Mouse (Mus musculus) stomach, postnatal 0 days (tissue): ENCODE data around the gene Rtl9. TPM values are rescaled to one million over a fixed set of nuclear protein-coding genes. Genes with fewer than 3 reads are reported as not detected.

Experiments used
- ATAC-seq: fragments of 200-750 bp; cut with Nextera tagmentation; 2 replicates; pipeline ENCODE4 v1.8.0; 2017; ENCODE audit not compliant: low FRiP score, low TSS enrichment
- DNase-seq: peaks from one replicate; pipeline ENCODE4 v3.0.0-alpha.2; 2016; ENCODE audit warnings: low spot score
- H3K27ac ChIP-seq: fragments of 300-500 bp; sonication (generic); replicated peaks from 2 replicates; pipeline ENCODE4 v1.5.1; 2014; ENCODE audit warnings: mild to moderate bottlenecking, control low read depth
- H3K27me3 ChIP-seq: fragments of 300-500 bp; sonication (generic); 2 replicates; pipeline ENCODE4 v1.6.1; 2014; ENCODE audit warnings: low read length; ENCODE audit not compliant: control insufficient read depth, insufficient read depth
- H3K36me3 ChIP-seq: fragments of 300-500 bp; sonication (generic); 2 replicates; pipeline ENCODE4 v1.6.1; 2014; ENCODE audit warnings: low read length, mixed read lengths; ENCODE audit not compliant: control insufficient read depth, insufficient read depth
- H3K4me1 ChIP-seq: fragments of 300-500 bp; sonication (generic); replicated peaks from 2 replicates; pipeline ENCODE4 v1.6.1; 2014; ENCODE audit warnings: antibody characterized with exemption; ENCODE audit not compliant: control insufficient read depth, insufficient read depth
- H3K4me2 ChIP-seq: fragments of 300-500 bp; sonication (generic); replicated peaks from 2 replicates; pipeline ENCODE4 v1.6.1; 2014; ENCODE audit warnings: low read depth, mild to moderate bottlenecking, control low read depth, moderate library complexity
- H3K4me3 ChIP-seq: fragments of 300-500 bp; sonication (generic); 2 replicates; pipeline ENCODE4 v1.5.1; 2014; ENCODE audit warnings: low read depth, low read length, control low read depth
- H3K9ac ChIP-seq: fragments of 300-500 bp; sonication (generic); 2 replicates; pipeline ENCODE4 v1.6.1; 2014; ENCODE audit warnings: mild to moderate bottlenecking, low read length, control low read depth, mixed read lengths
- H3K9me3 ChIP-seq: fragments of 300-500 bp; sonication (generic); 2 replicates; pipeline ENCODE4 v1.6.1; 2016; ENCODE audit warnings: low read length; ENCODE audit not compliant: control insufficient read depth
- CTCF ChIP-seq: IDR thresholded peaks from 2 replicates; pipeline ENCODE4 v1.5.1; 2016; ENCODE audit warnings: antibody characterized with exemption, low read depth, mild to moderate bottlenecking, moderate library complexity
- EP300 ChIP-seq: optimal IDR thresholded peaks from 2 replicates; pipeline ENCODE3; 2016; ENCODE audit warnings: antibody characterized with exemption
- WGBS: fragments of 180-500 bp; shearing (Covaris S2); extraction: QIAGEN DNeasy Blood & Tissue Kit; methylation state at CpG from one replicate; pipeline ENCODE4 v1.1.7; 2014; 5-methylcytosine and 5-hydroxymethylcytosine counted together
- polyA plus RNA-seq: library from polyadenylated mRNA; unstranded; fragments of >200 nt; fragmentation: Nextera tagmentation; extraction: Ambion mirVana; gene quantifications from 2 replicates; pipeline ENCODE4 v1.2.1, GENCODE M21; 2015

Rtl9 gene
- polyA plus RNA-seq, 1 experiment from 2014 or later, result 0.15 TPM

DNA sequence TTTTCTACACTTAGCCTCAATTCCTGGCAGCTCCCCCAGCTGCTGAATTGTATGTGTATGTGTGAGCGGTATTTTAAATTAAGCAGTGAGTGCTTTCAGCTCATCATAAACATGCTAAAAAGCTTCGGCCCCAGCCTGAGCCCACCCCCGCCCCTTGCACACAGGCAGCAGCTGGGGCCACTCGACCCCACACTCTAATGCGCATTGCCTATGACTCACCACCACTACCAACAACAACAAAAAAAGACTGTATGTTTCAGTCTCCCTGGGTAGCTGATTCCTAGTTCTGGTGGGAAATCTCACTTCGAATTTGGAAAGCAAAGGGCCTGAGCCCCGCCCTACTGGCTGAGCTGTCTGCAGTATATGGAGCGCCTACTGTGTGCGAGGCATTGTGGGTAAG lies 35.1 kb upstream of the Rtl9 start:
- peak overlapping the region; percentile 40; the same call in 1 of the 2 replicates for H3K27ac ChIP-seq

DNA sequence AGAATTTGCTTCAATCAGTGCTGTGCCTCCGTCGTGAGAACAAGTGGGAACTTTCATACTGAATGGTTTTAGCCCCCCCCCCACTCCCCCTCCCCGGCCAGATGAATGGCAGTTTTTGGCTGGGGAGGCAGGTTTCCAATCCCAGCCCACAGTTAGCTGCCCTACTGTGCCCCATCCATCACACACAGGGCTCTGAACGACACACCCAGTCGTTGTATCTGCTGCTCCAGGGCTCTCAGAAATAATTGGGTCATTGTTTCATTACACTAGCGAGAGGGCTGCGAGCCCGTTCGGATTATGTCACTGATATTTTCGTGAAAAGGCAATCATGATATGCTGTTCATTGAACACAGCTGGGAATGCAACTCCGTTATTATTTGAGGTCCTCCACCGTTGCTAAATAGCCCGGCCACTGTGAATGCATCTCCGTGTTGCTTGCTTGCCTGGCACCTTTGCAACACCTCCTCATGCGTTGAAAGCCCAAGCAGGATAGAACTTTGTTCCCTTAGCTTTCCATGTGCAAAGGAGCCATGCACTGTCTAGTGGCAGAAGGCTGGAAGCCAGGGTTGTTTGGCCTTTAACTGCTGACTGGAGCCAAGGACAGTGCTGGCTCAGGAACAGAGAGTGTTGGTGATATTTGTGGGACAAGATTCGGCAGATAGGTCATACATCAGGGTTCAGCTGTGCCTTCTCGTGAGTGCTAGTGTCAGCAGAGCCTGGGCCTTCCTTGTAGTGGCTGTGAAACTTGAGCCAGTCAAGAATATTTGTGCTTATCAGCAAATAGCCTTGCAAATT lies 32.9 kb upstream of the Rtl9 start:
- Histone ChIP-seq H3K27me3 (no peaks in the 10 kb centered on the region), H3K4me1 (no peaks in the 10 kb centered on the region), H3K9ac (no peak overlapping the region), H3K9me3 (no peaks in the 10 kb centered on the region), H3K36me3 (no peaks in the 10 kb centered on the region), H3K27ac (no peak overlapping the region; the same call in 1 of the 2 replicates), H3K4me2 (no peak overlapping the region), H3K4me3 (no peak overlapping the region)
- 0 out of 2 replicates have a peak, but pooled peaks have one; percentile 22 for ATAC-seq
- 28% methylated on average over 17 of the region's 17 CpGs for WGBS
- TF ChIP-seq CTCF (no peak), EP300 (no peak)
- DNase-seq, result no peak

More for the DNA sequence above, 35.1 kb upstream of the Rtl9 start:
- 69% methylated on average over 9 of the region's 9 CpGs for WGBS
- ATAC-seq (peak; percentile 43; the same call in 1 of the 2 replicates), DNase-seq (no peak)
- Histone ChIP-seq H3K4me1 (no peaks in the 10 kb centered on the region), H3K9ac (no peak overlapping the region), H3K9me3 (no peaks in the 10 kb centered on the region), H3K36me3 (no peaks in the 10 kb centered on the region), H3K4me3 (no peak overlapping the region), H3K4me2 (no peak overlapping the region), H3K27me3 (no peaks in the 10 kb centered on the region)
- TF ChIP-seq CTCF, result no peak
- TF ChIP-seq EP300, result no peak

DNA sequence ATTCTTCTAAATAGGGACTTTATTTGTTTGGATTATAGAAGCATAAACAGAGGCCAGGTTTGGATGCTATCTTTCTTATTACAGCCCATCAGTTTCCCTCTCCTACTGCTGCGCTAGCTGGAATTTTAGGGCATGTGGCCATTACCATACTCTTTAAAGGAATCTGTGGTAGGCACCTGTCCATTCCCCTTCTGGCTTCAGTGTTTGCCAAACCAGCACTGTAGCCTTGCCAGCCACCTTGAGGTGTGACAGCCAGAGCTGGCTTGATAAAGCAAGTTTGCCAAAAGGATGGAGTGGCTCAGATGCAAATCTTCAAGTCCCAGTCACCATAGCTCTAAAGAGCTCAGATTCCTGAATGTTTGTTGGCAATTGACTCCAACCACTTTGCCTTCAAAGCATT lies 32.3 kb upstream of the Rtl9 start:
- no peak for ATAC-seq
- 56% methylated on average over 1 of the region's 1 CpGs for WGBS
- H3K27ac ChIP-seq, result no peak overlapping the region

DNA sequence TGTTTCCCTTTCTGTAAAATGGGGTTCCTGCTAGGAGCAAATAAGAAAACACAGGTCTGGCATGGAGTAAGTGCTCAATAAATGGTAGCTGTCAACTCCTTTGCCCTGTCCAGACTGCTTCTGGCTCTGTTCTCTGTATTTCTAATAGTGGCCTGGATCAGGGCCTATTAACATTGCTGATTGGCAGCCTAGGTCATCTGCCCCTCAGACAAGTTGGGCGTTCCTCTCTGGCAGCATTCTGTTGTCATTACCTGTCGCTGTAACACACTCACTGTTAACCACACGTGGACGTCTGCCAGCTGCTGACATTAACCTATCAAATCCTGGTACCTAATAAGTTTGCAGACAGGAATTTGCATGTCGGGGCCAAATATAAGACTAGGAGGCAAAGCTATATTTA lies 31.8 kb upstream of the Rtl9 start:
- no peak for TF ChIP-seq CTCF
- TF ChIP-seq EP300, result no peak
- H3K4me3 ChIP-seq, result no peak overlapping the region
- H3K9ac ChIP-seq, result no peak overlapping the region
- no peaks in the 10 kb centered on the region for H3K9me3 ChIP-seq
- WGBS, result 48% methylated on average over 5 of the region's 5 CpGs
- H3K27ac ChIP-seq, result no peak overlapping the region
- DNase-seq, result no peak
- H3K4me2 ChIP-seq, result no peak overlapping the region
- no peaks in the 10 kb centered on the region for H3K4me1 ChIP-seq
- no peak for ATAC-seq
- H3K27me3 ChIP-seq, result no peaks in the 10 kb centered on the region
- no peaks in the 10 kb centered on the region for H3K36me3 ChIP-seq

More for the DNA sequence above, 32.3 kb upstream of the Rtl9 start:
- DNase-seq, result no peak
- Histone ChIP-seq H3K4me1 (no peaks in the 10 kb centered on the region), H3K9ac (no peak overlapping the region), H3K36me3 (no peaks in the 10 kb centered on the region), H3K4me3 (no peak overlapping the region), H3K4me2 (no peak overlapping the region), H3K27me3 (no peaks in the 10 kb centered on the region), H3K9me3 (no peaks in the 10 kb centered on the region)
- TF ChIP-seq CTCF (no peak), EP300 (no peak)

DNA sequence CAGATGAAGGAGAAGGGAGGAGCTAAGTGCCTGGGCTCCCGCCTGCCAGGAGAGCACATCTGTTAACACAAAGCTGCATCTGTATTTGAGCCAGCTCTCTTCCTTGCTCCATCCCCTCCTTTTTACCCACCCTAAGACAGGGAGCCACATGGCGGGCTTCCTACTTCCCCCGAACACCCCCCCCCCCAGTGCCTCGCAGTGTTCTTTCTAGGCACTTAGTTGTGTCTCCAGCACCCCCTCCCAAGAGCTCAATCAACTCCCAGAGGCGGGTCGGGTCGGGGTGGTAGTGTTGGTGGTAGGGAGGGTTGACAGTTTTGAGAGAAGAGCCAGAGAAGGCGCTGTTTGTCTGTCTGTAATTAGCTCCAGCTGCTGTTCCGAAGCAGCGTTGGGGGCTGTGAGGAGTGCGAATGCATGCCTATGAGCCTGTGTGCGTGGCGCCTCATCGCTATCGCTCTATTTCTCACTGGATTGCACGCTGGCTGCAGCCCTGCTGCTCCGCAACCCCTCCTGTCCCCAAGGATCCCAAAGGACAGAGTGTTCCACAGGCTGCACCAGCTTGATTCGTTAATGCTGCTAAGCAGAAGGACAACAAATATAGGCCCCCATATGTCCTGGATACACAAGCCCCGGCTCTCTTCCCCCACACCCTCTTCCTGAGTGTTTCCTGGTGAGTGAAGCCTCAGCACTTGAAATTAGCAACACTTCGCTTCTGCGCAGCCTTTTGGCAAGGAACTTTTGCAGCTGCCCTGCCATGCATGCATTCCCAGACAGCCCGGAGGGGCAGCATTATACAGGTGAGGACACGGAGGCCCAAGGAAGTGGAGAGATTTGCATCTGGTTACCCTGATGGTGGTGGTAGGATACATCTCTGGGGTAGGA lies 18.7 kb upstream of the Rtl9 start:
- H3K36me3 ChIP-seq, result no peaks in the 10 kb centered on the region
- peak overlapping the region; percentile 13; the same call in 1 of the 2 replicates for H3K4me3 ChIP-seq
- peak; percentile 17 for DNase-seq
- 30% methylated on average over 22 of the region's 23 CpGs for WGBS
- no peaks in the 10 kb centered on the region for H3K4me1 ChIP-seq
- H3K9me3 ChIP-seq, result no peaks in the 10 kb centered on the region
- H3K27me3 ChIP-seq, result no peaks in the 10 kb centered on the region
- ATAC-seq, result peak; percentile 61; the same call in 1 of the 2 replicates
- peak overlapping the region; percentile 40 for H3K4me2 ChIP-seq
- H3K9ac ChIP-seq, result no peak overlapping the region
- TF ChIP-seq EP300 (no peak), CTCF (no peak)
- H3K27ac ChIP-seq, result peak overlapping the region; percentile 45; the same call in 1 of the 2 replicates
